Mouse (Mus musculus): Measurements from ENCODE around the gene Rcn3. TPM values are rescaled to one million over a fixed set of nuclear protein-coding genes. Genes with fewer than 3 reads are reported as not detected.

The Rcn3 gene
- polyA plus RNA-seq, 1 experiment from 2014 or later = 61.3 TPM

- 89% methylated on average over 14 of the region's 14 CpGs for WGBS
- Histone ChIP-seq H3K4me2 (no peak overlapping the region), H3K27me3 (no peaks in the 10 kb centered on the region), H3K27ac (no peak overlapping the region), H3K9me3 (replicated peaks) (no peaks in the 10 kb centered on the region), H3K36me3 (ENCODE audit: poor library complexity, severe bottlenecking) (peaks cover 49% of the 10 kb centered on the region), H3K4me3 (no peak overlapping the region), H3K9ac (no peak overlapping the region), H3K4me1 (no peaks in the 10 kb centered on the region)
- no peak for ATAC-seq
Observed at GRCm38 (mm10) chr7:45077322-45077721, 14.7 kb downstream of the Rcn3 start.

- Histone ChIP-seq H3K36me3 (ENCODE audit: poor library complexity, severe bottlenecking) (peaks cover 49% of the 10 kb centered on the region), H3K9me3 (replicated peaks) (no peaks in the 10 kb centered on the region), H3K27me3 (no peaks in the 10 kb centered on the region), H3K27ac (no peak overlapping the region), H3K9ac (no peak overlapping the region; the same call in 1 of the 2 replicates), H3K4me3 (no peak overlapping the region), H3K4me1 (no peaks in the 10 kb centered on the region), H3K4me2 (no peak overlapping the region)
- WGBS = 92% methylated on average over 30 of the region's 30 CpGs
- ATAC-seq = no peak
Observed at GRCm38 (mm10) chr7:45076501-45076900, 15.5 kb downstream of the Rcn3 start.

- H3K27me3 ChIP-seq = no peaks in the 10 kb centered on the region
- H3K4me1 ChIP-seq = no peaks in the 10 kb centered on the region
- ATAC-seq = no peak
- H3K9ac ChIP-seq = no peak overlapping the region
- H3K4me2 ChIP-seq = no peak overlapping the region
- no peak overlapping the region for H3K4me3 ChIP-seq
- 89% methylated on average over 4 of the region's 4 CpGs for WGBS
- H3K36me3 ChIP-seq (ENCODE audit: poor library complexity, severe bottlenecking) = peaks cover 49% of the 10 kb centered on the region
- H3K9me3 ChIP-seq (replicated peaks) = no peaks in the 10 kb centered on the region
- no peak overlapping the region for H3K27ac ChIP-seq
Observed at GRCm38 (mm10) chr7:45075405-45075804, 16.6 kb downstream of the Rcn3 start.

GRCm38 (mm10) chr7:45073949-45074348 lies 18.1 kb downstream of the Rcn3 start:
- no peaks in the 10 kb centered on the region for H3K9me3 ChIP-seq (replicated peaks)
- H3K4me1 ChIP-seq = no peaks in the 10 kb centered on the region
- H3K36me3 ChIP-seq (ENCODE audit: poor library complexity, severe bottlenecking) = peaks cover 49% of the 10 kb centered on the region
- H3K27ac ChIP-seq = no peak overlapping the region
- no peak overlapping the region for H3K4me3 ChIP-seq
- ATAC-seq = no peak
- no peaks in the 10 kb centered on the region for H3K27me3 ChIP-seq
- H3K9ac ChIP-seq = no peak overlapping the region
- 92% methylated on average over 12 of the region's 12 CpGs for WGBS
- H3K4me2 ChIP-seq = no peak overlapping the region

- 75% methylated on average over 7 of the region's 7 CpGs for WGBS
- Histone ChIP-seq H3K4me1 (no peaks in the 10 kb centered on the region), H3K27me3 (no peaks in the 10 kb centered on the region), H3K4me3 (no peak overlapping the region), H3K4me2 (no peak overlapping the region), H3K9me3 (replicated peaks) (no peaks in the 10 kb centered on the region), H3K36me3 (ENCODE audit: poor library complexity, severe bottlenecking) (peaks cover 49% of the 10 kb centered on the region), H3K9ac (no peak overlapping the region), H3K27ac (no peak overlapping the region)
- ATAC-seq = no peak
Observed at GRCm38 (mm10) chr7:45073171-45073707, 18.8 kb downstream of the Rcn3 start.

- ATAC-seq = no peak
- 74% methylated on average over 2 of the region's 2 CpGs for WGBS
Observed at GRCm38 (mm10) chr7:45072230-45072629, 19.8 kb downstream of the Rcn3 start.

GRCm38 (mm10) chr7:45069671-45070070 lies 22.4 kb downstream of the Rcn3 start:
- no peak for ATAC-seq
- H3K4me3 ChIP-seq = no peak overlapping the region
- WGBS = 94% methylated on average over 2 of the region's 2 CpGs

More at GRCm38 (mm10) chr7:45072230-45072629, 19.8 kb downstream of the Rcn3 start:
- H3K4me3 ChIP-seq = no peak overlapping the region
- no peaks in the 10 kb centered on the region for H3K9me3 ChIP-seq (replicated peaks)
- no peak overlapping the region for H3K4me2 ChIP-seq
- no peaks in the 10 kb centered on the region for H3K4me1 ChIP-seq
- H3K27ac ChIP-seq = no peak overlapping the region
- H3K36me3 ChIP-seq (ENCODE audit: poor library complexity, severe bottlenecking) = peaks cover 42% of the 10 kb centered on the region
- H3K9ac ChIP-seq = no peak overlapping the region
- no peaks in the 10 kb centered on the region for H3K27me3 ChIP-seq

GRCm38 (mm10) chr7:45068000-45068318 lies 24.1 kb downstream of the Rcn3 start:
- no peak overlapping the region for H3K9ac ChIP-seq
- H3K27ac ChIP-seq = no peak overlapping the region
- H3K36me3 ChIP-seq (ENCODE audit: poor library complexity, severe bottlenecking) = no peaks in the 10 kb centered on the region
- no peaks in the 10 kb centered on the region for H3K9me3 ChIP-seq (replicated peaks)
- no peak overlapping the region for H3K4me3 ChIP-seq
- no peak overlapping the region for H3K4me2 ChIP-seq
- H3K27me3 ChIP-seq = no peaks in the 10 kb centered on the region
- no peak for ATAC-seq
- peaks cover 11% of the 10 kb centered on the region; the same call in 1 of the 2 replicates for H3K4me1 ChIP-seq
- WGBS = 21% methylated on average over 5 of the region's 5 CpGs

More at GRCm38 (mm10) chr7:45069671-45070070, 22.4 kb downstream of the Rcn3 start:
- Histone ChIP-seq H3K4me2 (no peak overlapping the region), H3K27me3 (no peaks in the 10 kb centered on the region), H3K4me1 (0 out of 2 replicates have a peak, but pooled peaks cover 2% of the 10 kb centered on the region), H3K27ac (no peak overlapping the region), H3K36me3 (ENCODE audit: poor library complexity, severe bottlenecking) (peaks cover 16% of the 10 kb centered on the region), H3K9me3 (replicated peaks) (no peaks in the 10 kb centered on the region), H3K9ac (no peak overlapping the region)

GRCm38 (mm10) chr7:45067190-45067999 lies 24.6 kb downstream of the Rcn3 start:
- no peak overlapping the region for H3K4me2 ChIP-seq
- peaks cover 11% of the 10 kb centered on the region; the same call in 1 of the 2 replicates for H3K4me1 ChIP-seq
- H3K27ac ChIP-seq = no peak overlapping the region
- 66% methylated on average over 4 of the region's 4 CpGs for WGBS
- no peaks in the 10 kb centered on the region for H3K36me3 ChIP-seq (ENCODE audit: poor library complexity, severe bottlenecking)
- no peak overlapping the region for H3K4me3 ChIP-seq
- ATAC-seq = no peak
- H3K9ac ChIP-seq = no peak overlapping the region
- no peaks in the 10 kb centered on the region for H3K9me3 ChIP-seq (replicated peaks)
- no peaks in the 10 kb centered on the region for H3K27me3 ChIP-seq

GRCm38 (mm10) chr7:45062239-45062835 lies 29.7 kb downstream of the Rcn3 start, which contains the start of the genes Nosip and Prrg2:
Gene Nosip, plus strand, starts transcription at chr7:45062429.
Gene Prrg2, minus strand, starts transcription at chr7:45062677.
- peaks cover 33% of the 10 kb centered on the region for H3K4me1 ChIP-seq
- no peaks in the 10 kb centered on the region for H3K27me3 ChIP-seq
- no peaks in the 10 kb centered on the region for H3K9me3 ChIP-seq (replicated peaks)
- peak within 1 kb of the TSS; percentile 64 for H3K4me3 ChIP-seq
- H3K4me2 ChIP-seq = peak within 1 kb of the TSS; percentile 64
- ATAC-seq = peak; percentile 93
- WGBS = 0% methylated on average over 31 of the region's 31 CpGs
- H3K27ac ChIP-seq = peak within 1 kb of the TSS; percentile 88
- peak within 1 kb of the TSS; percentile 70 for H3K9ac ChIP-seq
- no peaks in the 10 kb centered on the region for H3K36me3 ChIP-seq (ENCODE audit: poor library complexity, severe bottlenecking)

- WGBS = 11% methylated on average over 11 of the region's 11 CpGs
- peak overlapping the region; percentile 64 for H3K4me2 ChIP-seq
- H3K9ac ChIP-seq = peak overlapping the region; percentile 36; the same call in 1 of the 2 replicates
- H3K27me3 ChIP-seq = no peaks in the 10 kb centered on the region
- H3K9me3 ChIP-seq (replicated peaks) = no peaks in the 10 kb centered on the region
- no peak overlapping the region for H3K27ac ChIP-seq
- ATAC-seq = no peak
- H3K4me1 ChIP-seq = peaks cover 33% of the 10 kb centered on the region
- no peaks in the 10 kb centered on the region for H3K36me3 ChIP-seq (ENCODE audit: poor library complexity, severe bottlenecking)
- H3K4me3 ChIP-seq = peak overlapping the region; percentile 64
Observed at GRCm38 (mm10) chr7:45061532-45062075, 30.4 kb downstream of the Rcn3 start.

- 88% methylated on average over 6 of the region's 6 CpGs for WGBS
- H3K27me3 ChIP-seq = no peaks in the 10 kb centered on the region
- H3K36me3 ChIP-seq (ENCODE audit: poor library complexity, severe bottlenecking) = no peaks in the 10 kb centered on the region
- H3K4me2 ChIP-seq = no peak overlapping the region
- no peak overlapping the region for H3K27ac ChIP-seq
- ATAC-seq = no peak
- peaks cover 33% of the 10 kb centered on the region for H3K4me1 ChIP-seq
- H3K9me3 ChIP-seq (replicated peaks) = no peaks in the 10 kb centered on the region
- no peak overlapping the region for H3K9ac ChIP-seq
- no peak overlapping the region for H3K4me3 ChIP-seq
Observed at GRCm38 (mm10) chr7:45060632-45061122, 31.3 kb downstream of the Rcn3 start.
